Mouse (Mus musculus): Measurements from ENCODE around the gene Slc6a4. TPM values are rescaled to one million over a fixed set of nuclear protein-coding genes. Genes with fewer than 3 reads are reported as not detected.
"Not testable (repeated sequence)": the region's sequence is repeated elsewhere in the genome, so short reads cannot be mapped to it uniquely, and the experiment has no call there.

Gene Slc6a4
- polyA plus RNA-seq, 1 experiment, result not detected

DNA sequence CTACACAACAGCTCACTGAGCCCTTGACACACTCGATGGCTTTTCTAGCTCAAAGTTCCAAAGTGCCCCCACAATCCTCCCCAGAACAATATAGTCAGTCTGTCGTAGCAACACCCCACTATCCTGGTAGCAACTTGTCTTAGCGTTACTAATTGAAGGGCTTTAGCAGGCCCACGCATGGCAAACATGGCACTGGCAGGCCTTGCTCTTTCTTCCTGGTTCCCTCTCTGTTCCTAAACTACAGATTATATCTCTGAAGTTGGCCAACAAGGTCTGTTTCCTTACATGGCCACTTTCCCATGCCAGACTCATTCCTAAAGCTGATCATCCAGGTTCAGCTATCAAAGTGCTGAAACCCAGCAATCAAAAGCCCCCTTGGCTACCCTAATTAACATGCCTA, 43.5 kb downstream of the Slc6a4 start:
- Histone ChIP-seq H3K4me3 (replicated peaks) (no peak overlapping the region), H3K36me3 (ENCODE audit: control insufficient read depth) (peaks cover 20% of the 10 kb centered on the region), H3K27me3 (ENCODE audit: control insufficient read depth) (no peaks in the 10 kb centered on the region), H3K9me3 (ENCODE audit: control insufficient read depth, low read length) (no peaks in the 10 kb centered on the region), H3K4me1 (ENCODE audit: control insufficient read depth) (no peaks in the 10 kb centered on the region)
- TF ChIP-seq TAL1 (IDR thresholded peaks at IDR 0.05; ENCODE audit: low read length) (no peak), GATA1 (IDR thresholded peaks at IDR 0.05; ENCODE audit: low read length) (no peak)

DNA sequence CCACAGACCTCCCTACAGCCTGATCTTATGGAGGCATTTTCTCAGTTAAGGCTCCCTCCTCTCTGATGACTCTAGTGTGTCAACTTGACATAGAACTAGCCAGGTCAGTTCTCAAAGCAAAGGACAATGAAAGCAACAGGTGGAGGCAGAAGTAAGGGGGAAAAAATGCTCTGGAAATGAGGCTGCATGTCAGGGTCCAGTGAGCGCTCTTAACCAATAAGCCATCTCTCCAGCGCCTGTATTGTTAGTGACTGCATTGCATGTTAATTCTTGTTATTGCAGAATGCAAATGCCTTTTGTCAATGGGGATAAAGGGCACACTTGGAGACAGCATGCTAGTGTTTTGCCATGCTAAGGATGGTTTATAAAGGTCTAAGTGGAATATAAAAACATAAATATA, 44.4 kb downstream of the Slc6a4 start:
- H3K4me1 ChIP-seq (ENCODE audit: control insufficient read depth), result no peaks in the 10 kb centered on the region
- peaks cover 30% of the 10 kb centered on the region for H3K36me3 ChIP-seq (ENCODE audit: control insufficient read depth)
- no peak overlapping the region for H3K4me3 ChIP-seq (replicated peaks)
- H3K9me3 ChIP-seq (ENCODE audit: control insufficient read depth, low read length), result no peaks in the 10 kb centered on the region
- no peaks in the 10 kb centered on the region for H3K27me3 ChIP-seq (ENCODE audit: control insufficient read depth)
- no peak for TF ChIP-seq TAL1 (IDR thresholded peaks at IDR 0.05; ENCODE audit: low read length)
- no peak for TF ChIP-seq GATA1 (IDR thresholded peaks at IDR 0.05; ENCODE audit: low read length)

DNA sequence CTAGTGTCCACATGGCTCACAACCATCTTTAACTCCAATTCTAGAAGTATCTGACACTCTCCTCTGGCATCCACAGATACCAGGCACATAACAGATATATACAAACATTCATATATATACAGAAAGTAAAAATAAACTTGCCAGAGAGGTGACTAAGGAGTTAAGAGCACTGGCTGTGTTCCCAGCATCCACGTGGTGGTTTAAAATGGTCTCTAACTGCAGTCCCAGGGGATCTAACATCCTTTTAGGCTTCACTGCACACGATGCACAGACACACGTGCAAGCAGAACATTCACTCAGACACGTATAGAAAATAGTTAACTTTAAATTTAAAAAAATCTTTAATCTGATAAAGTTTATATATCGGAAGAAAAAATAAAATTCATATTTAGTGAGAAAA, 63.5 kb downstream of the Slc6a4 start:
- no peak overlapping the region for H3K4me3 ChIP-seq (replicated peaks)
- no peaks in the 10 kb centered on the region for H3K27me3 ChIP-seq (ENCODE audit: control insufficient read depth)
- peaks cover 5% of the 10 kb centered on the region for H3K36me3 ChIP-seq (ENCODE audit: control insufficient read depth)
- no peaks in the 10 kb centered on the region for H3K9me3 ChIP-seq (ENCODE audit: control insufficient read depth, low read length)
- no peak for TF ChIP-seq TAL1 (IDR thresholded peaks at IDR 0.05; ENCODE audit: low read length)
- no peaks in the 10 kb centered on the region for H3K4me1 ChIP-seq (ENCODE audit: control insufficient read depth)

DNA sequence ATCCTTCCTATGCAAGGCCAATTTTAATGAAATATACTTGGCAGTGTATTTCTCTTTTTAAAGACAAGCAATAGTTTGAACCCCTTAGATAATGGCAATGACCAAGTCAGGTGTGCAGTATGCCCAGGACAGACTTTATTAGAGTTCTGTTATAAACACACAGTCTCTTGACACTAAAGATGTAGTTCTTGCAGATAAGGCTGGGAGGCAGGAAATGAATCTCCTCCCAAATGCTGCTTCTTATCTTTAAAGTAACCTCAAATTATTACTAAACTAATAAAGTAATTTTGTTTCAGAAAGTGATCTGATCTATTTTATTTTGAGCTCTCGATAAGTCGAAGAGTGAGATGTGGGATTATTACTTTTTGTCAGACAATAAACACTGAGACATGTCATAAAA, 65.0 kb downstream of the Slc6a4 start:
- TF ChIP-seq TAL1 (IDR thresholded peaks at IDR 0.05; ENCODE audit: low read length), result no peak
- TF ChIP-seq GATA1 (IDR thresholded peaks at IDR 0.05; ENCODE audit: low read length), result no peak
- no peaks in the 10 kb centered on the region for H3K4me1 ChIP-seq (ENCODE audit: control insufficient read depth)
- no peaks in the 10 kb centered on the region for H3K9me3 ChIP-seq (ENCODE audit: control insufficient read depth, low read length)
- H3K27me3 ChIP-seq (ENCODE audit: control insufficient read depth), result no peaks in the 10 kb centered on the region
- no peak overlapping the region for H3K4me3 ChIP-seq (replicated peaks)
- peaks cover 5% of the 10 kb centered on the region for H3K36me3 ChIP-seq (ENCODE audit: control insufficient read depth)

DNA sequence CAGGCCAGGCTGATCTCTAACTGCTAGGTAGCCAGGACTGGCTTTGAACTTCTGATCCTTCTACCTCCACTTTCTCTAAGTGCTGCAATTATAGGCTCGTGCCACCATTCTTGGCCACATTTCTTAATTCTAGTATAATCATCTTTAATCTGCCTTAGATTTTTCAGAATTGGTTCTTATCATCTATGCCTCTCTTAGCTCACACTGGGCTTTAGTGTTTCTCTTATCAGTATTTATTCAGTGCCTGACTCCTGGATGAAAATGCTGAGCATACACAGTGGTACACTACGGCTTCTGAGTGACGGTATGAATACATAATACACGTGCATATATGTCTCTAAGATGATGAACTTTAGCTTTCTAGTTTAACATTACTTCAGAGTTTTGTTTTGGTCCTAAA, 70.4 kb downstream of the Slc6a4 start:
- TF ChIP-seq TAL1 (IDR thresholded peaks at IDR 0.05; ENCODE audit: low read length) (no peak), GATA1 (IDR thresholded peaks at IDR 0.05; ENCODE audit: low read length) (no peak)
- Histone ChIP-seq H3K9me3 (ENCODE audit: control insufficient read depth, low read length) (no peaks in the 10 kb centered on the region), H3K4me3 (replicated peaks) (no peak overlapping the region), H3K4me1 (ENCODE audit: control insufficient read depth) (no peaks in the 10 kb centered on the region), H3K27me3 (ENCODE audit: control insufficient read depth) (no peaks in the 10 kb centered on the region), H3K36me3 (ENCODE audit: control insufficient read depth) (peaks cover 25% of the 10 kb centered on the region)

DNA sequence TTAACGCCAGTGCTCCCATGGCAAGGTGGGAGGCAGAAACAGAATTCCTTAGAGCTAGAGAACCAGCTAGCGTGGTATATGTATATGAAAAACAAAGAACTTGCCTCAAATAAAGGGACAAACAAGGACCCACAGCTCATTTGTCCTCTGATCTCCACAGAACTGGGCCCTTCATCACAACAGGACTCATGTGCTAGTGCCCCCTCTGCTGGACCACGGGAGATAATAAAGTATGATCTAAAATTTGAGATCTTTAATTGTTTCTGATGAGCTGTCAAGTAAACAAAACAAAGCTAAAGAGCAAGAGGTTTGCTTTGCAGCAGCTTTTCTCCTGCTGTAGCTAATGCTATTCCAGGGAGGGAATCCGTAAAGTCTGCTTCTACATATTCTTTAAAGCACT, 72.3 kb downstream of the Slc6a4 start:
- Histone ChIP-seq H3K9me3 (ENCODE audit: control insufficient read depth, low read length) (no peaks in the 10 kb centered on the region), H3K36me3 (ENCODE audit: control insufficient read depth) (peaks cover 39% of the 10 kb centered on the region), H3K4me1 (ENCODE audit: control insufficient read depth) (no peaks in the 10 kb centered on the region), H3K4me3 (replicated peaks) (no peak overlapping the region), H3K27me3 (ENCODE audit: control insufficient read depth) (no peaks in the 10 kb centered on the region)
- TF ChIP-seq GATA1 (IDR thresholded peaks at IDR 0.05; ENCODE audit: low read length), result no peak
- TF ChIP-seq TAL1 (IDR thresholded peaks at IDR 0.05; ENCODE audit: low read length), result no peak

DNA sequence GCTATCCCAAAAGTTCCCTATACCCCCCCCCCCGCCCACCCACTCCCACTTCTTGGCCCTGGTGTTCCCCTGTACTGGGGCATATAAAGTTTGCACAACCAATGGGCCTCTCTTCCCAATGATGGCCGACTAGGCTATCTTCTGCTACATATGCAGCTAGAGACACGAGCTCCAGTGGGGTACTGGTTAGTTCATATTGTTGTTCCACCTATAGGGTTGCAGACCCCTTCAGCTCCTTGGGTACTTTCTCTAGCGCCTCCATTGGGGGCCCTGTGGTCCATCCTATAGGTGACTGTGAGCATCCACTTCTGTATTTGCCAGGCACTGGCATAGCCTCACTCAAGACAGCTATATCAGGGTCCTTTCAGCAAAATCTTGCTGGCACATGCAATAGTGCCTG, 78.9 kb downstream of the Slc6a4 start:
- not testable (repeated sequence) for H3K9me3 ChIP-seq (ENCODE audit: control insufficient read depth, low read length)
- Histone ChIP-seq H3K4me1 (ENCODE audit: control insufficient read depth) (peaks cover 15% of the 10 kb centered on the region), H3K27me3 (ENCODE audit: control insufficient read depth) (peaks cover 16% of the 10 kb centered on the region), H3K36me3 (ENCODE audit: control insufficient read depth) (peaks cover 29% of the 10 kb centered on the region), H3K4me3 (replicated peaks) (peak overlapping the region; percentile 97)

DNA sequence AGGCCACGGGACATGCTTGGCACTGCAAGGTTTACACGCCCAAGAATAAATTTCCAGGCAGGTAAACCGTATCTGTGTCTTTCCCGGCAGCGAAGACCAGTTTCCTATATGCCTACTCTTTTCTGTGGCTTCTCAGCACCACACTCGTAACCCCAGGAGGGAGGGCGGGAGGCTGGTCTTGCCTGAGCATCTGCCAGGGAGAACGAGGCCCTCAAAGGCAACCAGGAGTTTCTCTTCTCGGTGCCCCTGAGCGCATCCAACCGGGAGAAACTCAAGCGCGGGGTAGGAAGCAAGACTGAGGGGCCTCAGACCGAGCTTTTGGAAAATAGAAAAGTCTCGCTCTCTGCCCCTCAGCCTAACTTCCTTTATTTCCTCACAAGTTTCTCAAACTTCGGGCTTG, 79.4 kb downstream of the Slc6a4 start:
- Histone ChIP-seq H3K9me3 (ENCODE audit: control insufficient read depth, low read length) (no peaks in the 10 kb centered on the region), H3K4me3 (replicated peaks) (peak overlapping the region; percentile 97), H3K27me3 (ENCODE audit: control insufficient read depth) (peaks cover 16% of the 10 kb centered on the region), H3K4me1 (ENCODE audit: control insufficient read depth) (peaks cover 15% of the 10 kb centered on the region), H3K36me3 (ENCODE audit: control insufficient read depth) (peaks cover 26% of the 10 kb centered on the region)
- TF ChIP-seq GATA1 (IDR thresholded peaks at IDR 0.05; ENCODE audit: low read length) (no peak), TAL1 (IDR thresholded peaks at IDR 0.05; ENCODE audit: low read length) (no peak)

DNA sequence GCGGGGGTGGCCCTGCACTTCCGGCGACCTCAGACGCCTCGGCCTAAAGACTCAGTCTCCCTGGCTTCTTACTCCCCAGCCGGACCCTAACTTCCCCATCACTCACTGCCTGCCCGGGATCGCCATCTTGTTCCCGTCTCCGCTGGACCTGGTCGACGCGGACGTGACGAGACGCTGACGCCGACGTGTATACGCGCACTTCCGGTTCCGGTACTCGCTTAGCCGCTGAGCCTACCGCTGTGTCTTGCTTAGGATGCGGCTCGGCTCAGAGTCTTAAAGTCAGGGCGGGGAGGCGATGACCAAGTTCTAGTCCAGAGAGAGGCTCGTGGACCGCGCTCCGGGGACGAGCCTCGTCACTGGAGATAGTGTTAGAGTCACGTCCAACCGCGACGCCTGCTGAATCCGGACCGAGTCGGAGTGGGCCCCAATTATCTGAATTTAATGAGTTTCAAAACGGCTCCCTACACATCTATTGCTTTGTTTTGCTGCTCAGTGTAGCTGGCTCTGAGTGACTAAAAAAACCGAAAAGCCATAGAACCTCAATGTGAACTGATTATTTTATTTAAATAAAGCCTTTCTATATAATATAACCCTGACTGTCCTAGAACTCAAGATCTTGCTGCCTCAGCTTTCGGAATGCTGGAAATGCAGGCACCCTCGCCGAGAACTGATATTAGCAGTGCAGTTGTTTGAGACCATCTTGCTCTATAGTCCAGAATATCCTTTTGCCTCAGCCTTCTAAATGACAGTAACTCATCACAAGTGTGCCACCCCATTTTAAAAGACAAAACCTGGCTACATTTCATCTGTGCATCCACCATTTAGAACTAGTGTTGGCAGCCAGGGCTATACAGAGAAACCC, 80.1 kb downstream of the Slc6a4 start, which contains the start of gene Nsrp1:
TSS of gene Nsrp1 (minus strand) at position 163 of the 862 bp plus-strand sequence.
- peaks cover 20% of the 10 kb centered on the region for H3K27me3 ChIP-seq (ENCODE audit: control insufficient read depth)
- TF ChIP-seq TAL1 (IDR thresholded peaks at IDR 0.05; ENCODE audit: low read length), result no peak
- TF ChIP-seq GATA1 (IDR thresholded peaks at IDR 0.05; ENCODE audit: low read length), result no peak
- peaks cover 24% of the 10 kb centered on the region for H3K36me3 ChIP-seq (ENCODE audit: control insufficient read depth)
- H3K9me3 ChIP-seq (ENCODE audit: control insufficient read depth, low read length), result no peaks in the 10 kb centered on the region
- H3K4me3 ChIP-seq (replicated peaks), result peak within 1 kb of the TSS; percentile 97
- H3K4me1 ChIP-seq (ENCODE audit: control insufficient read depth), result peaks cover 15% of the 10 kb centered on the region

DNA sequence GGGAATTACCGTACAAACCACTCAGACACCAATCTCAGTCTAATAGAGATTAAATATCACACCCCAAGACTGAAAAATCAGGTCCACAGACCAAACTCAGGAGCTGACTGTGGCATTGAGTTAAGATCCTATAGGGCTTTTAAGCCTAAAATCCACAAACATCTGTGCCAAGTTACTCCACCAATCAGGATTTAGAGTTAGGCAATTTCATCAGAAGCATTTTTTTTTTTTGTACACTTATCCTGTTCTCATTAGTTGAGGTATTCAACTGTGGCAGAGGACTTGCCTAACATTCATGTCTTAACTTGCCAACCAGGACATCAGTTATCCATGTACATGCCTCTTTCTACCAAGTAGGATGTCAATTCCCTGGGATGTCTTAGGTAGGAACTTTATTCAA, 81.0 kb downstream of the Slc6a4 start:
- Histone ChIP-seq H3K9me3 (ENCODE audit: control insufficient read depth, low read length) (no peaks in the 10 kb centered on the region), H3K4me3 (replicated peaks) (no peak overlapping the region), H3K27me3 (ENCODE audit: control insufficient read depth) (peaks cover 24% of the 10 kb centered on the region), H3K36me3 (ENCODE audit: control insufficient read depth) (peaks cover 17% of the 10 kb centered on the region), H3K4me1 (ENCODE audit: control insufficient read depth) (peaks cover 15% of the 10 kb centered on the region)
- no peak for TF ChIP-seq GATA1 (IDR thresholded peaks at IDR 0.05; ENCODE audit: low read length)
- TF ChIP-seq TAL1 (IDR thresholded peaks at IDR 0.05; ENCODE audit: low read length), result no peak

Other genes starting within 250 kb of the Slc6a4 start
- 0.11 and 0.34 TPM in 2 replicates for gene Gosr1, start 235.0 kb upstream of the Slc6a4 start, polyA plus RNA-seq (2012)
- 0.10 and 0.14 TPM in 2 replicates for gene Cpd, start 151.6 kb upstream of the Slc6a4 start, polyA plus RNA-seq (2012)
- not detected in 2 replicates for gene Tmigd1, start 96.4 kb upstream of the Slc6a4 start, polyA plus RNA-seq (2012)
- gene Blmh, start 73.8 kb upstream of the Slc6a4 start, polyA plus RNA-seq (2012), result 1.5 TPM in 2 replicates
- 0.49 and 0.65 TPM in 2 replicates for gene Nsrp1, start 79.8 kb downstream of the Slc6a4 start, polyA plus RNA-seq (2012)
- gene Efcab5, start 190.4 kb downstream of the Slc6a4 start, polyA plus RNA-seq (2012), result 0.04 TPM in 1 of 2 replicates, not detected in the other
- 0.25 and 0.47 TPM in 2 replicates for gene Ssh2, start 217.7 kb downstream of the Slc6a4 start, polyA plus RNA-seq (2012)

Data from erythroblast, embryonic 14.5 days (primary cell).